Comparison of ENCODE assay signal across 24 mouse cellular contexts in the genomic region with DNA sequence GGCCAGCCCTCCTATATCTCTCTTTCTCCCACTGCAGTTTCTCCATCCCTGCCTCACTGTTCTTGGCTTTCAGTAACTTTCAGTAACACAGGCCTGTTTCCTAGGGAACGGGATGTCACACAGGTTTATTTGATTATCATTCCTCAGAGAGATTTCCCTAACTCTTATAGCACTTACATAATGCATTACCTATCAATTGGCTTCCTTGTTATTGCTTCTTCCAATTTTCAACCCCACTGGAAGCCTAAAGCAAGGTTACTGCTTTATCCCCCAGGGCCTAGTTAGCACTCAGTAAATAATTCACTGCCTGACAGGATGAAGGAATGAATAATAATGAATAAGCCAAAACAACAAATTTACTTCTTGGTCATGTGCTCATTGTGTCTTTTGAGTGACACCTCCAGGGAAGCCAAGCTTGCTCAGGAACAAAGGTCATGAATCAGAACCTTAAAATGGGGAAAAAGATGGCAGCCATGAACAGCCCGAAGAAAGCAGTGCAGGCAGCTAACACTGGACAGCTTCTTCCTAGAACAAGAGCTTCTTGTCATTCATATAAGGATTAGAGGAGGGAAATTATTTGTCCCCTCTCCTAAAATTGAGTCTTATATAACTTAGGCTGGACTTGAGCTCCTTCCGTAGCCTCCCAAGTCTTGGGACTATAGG. TPM values are rescaled to one million over a fixed set of nuclear protein-coding genes. Genes with fewer than 3 reads are reported as not detected.
DNase-seq lines count a peak whose midpoint lies in the region; ATAC-seq lines count a peak whose summit lies in the region.
"Had no signal": no experiment of that assay in that cellular context is flagged by ENCODE, and none has a peak within 500 bp of the region (broad histone marks: within the 10 kb centered on the region; RNA-seq: fewer than 3 reads in every experiment).

No protein-coding gene starts in this region.

- no peaks in the 10 kb centered on the region for H3K9me3 ChIP-seq in forebrain, embryonic 16.5 days (ENCODE audit: control insufficient read depth, low read length)
- H3K9me3 ChIP-seq in forebrain, embryonic 15.5 days = no peaks in the 10 kb centered on the region
- no peaks in the 10 kb centered on the region for H3K9me3 ChIP-seq in neural tube, embryonic 13.5 days
- H3K9me3 ChIP-seq: embryonic facial prominence, embryonic 13.5 days; heart, embryonic 15.5 days; limb, embryonic 13.5 days had no signal

- H3K4me2 ChIP-seq in forebrain, embryonic 16.5 days (ENCODE audit: low read length) = no peak overlapping the region
- no peak overlapping the region for H3K4me2 ChIP-seq in forebrain, embryonic 15.5 days (replicated peaks)
- no peak overlapping the region for H3K4me2 ChIP-seq in neural tube, embryonic 13.5 days
- H3K4me2 ChIP-seq: embryonic facial prominence, embryonic 13.5 days; heart, embryonic 15.5 days; limb, embryonic 13.5 days had no signal

- ATAC-seq in forebrain, embryonic 16.5 days = 0 out of 2 replicates have a peak, but pooled peaks have one; percentile 18
- ATAC-seq in forebrain, embryonic 15.5 days (replicated peaks) = no peak
- ATAC-seq in neural tube, embryonic 13.5 days (ENCODE audit: low read depth) = 0 out of 2 replicates have a peak, but pooled peaks have one; percentile 32

- H3K36me3 ChIP-seq in forebrain, embryonic 16.5 days (ENCODE audit: control insufficient read depth, insufficient read depth) = no peaks in the 10 kb centered on the region
- H3K36me3 ChIP-seq in forebrain, embryonic 15.5 days = no peaks in the 10 kb centered on the region
- H3K36me3 ChIP-seq in neural tube, embryonic 13.5 days = no peaks in the 10 kb centered on the region
- H3K36me3 ChIP-seq: embryonic facial prominence, embryonic 13.5 days; heart, embryonic 15.5 days; limb, embryonic 13.5 days had no signal

- peak; percentile 85 for DNase-seq in kidney, adult 9 months
- DNase-seq in kidney, postnatal 10 days = no peak
- no peak for DNase-seq in neural tube, embryonic 10.5 days (ENCODE audit: extremely low spot score, low spot score)
- peak; percentile 24 for DNase-seq in mesoderm, embryonic 11.5 days (ENCODE audit: low read depth, low spot score)
- no peak for DNase-seq in adrenal gland, postnatal 25 days
- DNase-seq: B cell, adult 2 months; cerebellum, adult 8-10 months; gastrocnemius, postnatal 36 days; heart, postnatal 4 days; lung, postnatal 10 days; right cerebral cortex, postnatal 14 days; spleen, adult 18-20 months; thymus, postnatal 36 days had no signal

- 76% methylated on average over 3 of the region's 3 CpGs for WGBS in forebrain, embryonic 16.5 days
- WGBS in forebrain, embryonic 15.5 days = 79% methylated on average over 3 of the region's 3 CpGs
- WGBS in neural tube, embryonic 13.5 days = 71% methylated on average over 3 of the region's 3 CpGs

- H3K9ac ChIP-seq in forebrain, embryonic 16.5 days (replicated peaks; ENCODE audit: low read depth, low read length) = no peak overlapping the region
- H3K9ac ChIP-seq in forebrain, embryonic 15.5 days (replicated peaks) = no peak overlapping the region
- no peak overlapping the region for H3K9ac ChIP-seq in neural tube, embryonic 13.5 days
- H3K9ac ChIP-seq: embryonic facial prominence, embryonic 13.5 days; heart, embryonic 15.5 days; limb, embryonic 13.5 days; liver, embryonic 14.5 days had no signal

- H3K27ac ChIP-seq in forebrain, embryonic 16.5 days (ENCODE audit: low read length) = no peak overlapping the region
- no peak overlapping the region for H3K27ac ChIP-seq in forebrain, embryonic 15.5 days (replicated peaks)
- H3K27ac ChIP-seq in neural tube, embryonic 13.5 days (replicated peaks) = no peak overlapping the region
- H3K27ac ChIP-seq: embryonic facial prominence, embryonic 13.5 days; heart, embryonic 15.5 days; limb, embryonic 13.5 days; liver, embryonic 14.5 days had no signal

- no peaks in the 10 kb centered on the region for H3K27me3 ChIP-seq in forebrain, embryonic 16.5 days (replicated peaks; ENCODE audit: control insufficient read depth, insufficient read depth, low read length)
- no peaks in the 10 kb centered on the region for H3K27me3 ChIP-seq in forebrain, embryonic 15.5 days
- H3K27me3 ChIP-seq in neural tube, embryonic 13.5 days = no peaks in the 10 kb centered on the region
- H3K27me3 ChIP-seq: embryonic facial prominence, embryonic 13.5 days; heart, embryonic 15.5 days; limb, embryonic 13.5 days had no signal

- H3K4me1 ChIP-seq in forebrain, embryonic 16.5 days (replicated peaks; ENCODE audit: control insufficient read depth, insufficient read depth, low read length) = no peaks in the 10 kb centered on the region
- H3K4me1 ChIP-seq in forebrain, embryonic 15.5 days = no peaks in the 10 kb centered on the region
- H3K4me1 ChIP-seq in neural tube, embryonic 13.5 days (replicated peaks) = peaks cover 10% of the 10 kb centered on the region
- H3K4me1 ChIP-seq: heart, embryonic 15.5 days; limb, embryonic 13.5 days had no signal

- no peak overlapping the region for H3K4me3 ChIP-seq in forebrain, embryonic 16.5 days (replicated peaks; ENCODE audit: low read length)
- no peak overlapping the region for H3K4me3 ChIP-seq in forebrain, embryonic 15.5 days
- H3K4me3 ChIP-seq in neural tube, embryonic 13.5 days = no peak overlapping the region
- H3K4me3 ChIP-seq: embryonic facial prominence, embryonic 13.5 days; heart, embryonic 15.5 days; limb, embryonic 13.5 days; myocyte had no signal

RNA-seq across cellular contexts. Expression of a gene that starts 15.2 kb away (rescaled TPM):
- 0.35 and 0.76 TPM in 2 replicates for polyA plus RNA-seq in forebrain, embryonic 16.5 days (2015; fragmentation: Nextera tagmentation; extraction: Ambion mirVana)
- 0.32 and 0.98 TPM in 2 replicates for polyA plus RNA-seq in forebrain, embryonic 15.5 days (2015; fragmentation: Nextera tagmentation; extraction: Ambion mirVana)
- 0.51 and 0.99 TPM in 2 replicates for polyA plus RNA-seq in neural tube, embryonic 13.5 days (2015; fragmentation: Nextera tagmentation; extraction: Ambion mirVana)
- 11.4 and 15.0 TPM in 2 replicates for total RNA-seq in adrenal gland, postnatal 25 days (2021)
- total RNA-seq: megakaryocyte, adult 5-6 weeks; neutrophil, adult 5-6 weeks had no signal

RNA-seq across cellular contexts. Expression of a gene that starts 49.9 kb away (rescaled TPM):
- 0.14 TPM in 2 replicates for polyA plus RNA-seq in forebrain, embryonic 16.5 days (2015; fragmentation: Nextera tagmentation; extraction: Ambion mirVana)
- 0.09 TPM in 1 of 2 replicates, not detected in the other for polyA plus RNA-seq in forebrain, embryonic 15.5 days (2015; fragmentation: Nextera tagmentation; extraction: Ambion mirVana)
- 0.10 and 0.30 TPM in 2 replicates for polyA plus RNA-seq in neural tube, embryonic 13.5 days (2015; fragmentation: Nextera tagmentation; extraction: Ambion mirVana)
- total RNA-seq in adrenal gland, postnatal 25 days (2021) = 0.12 and 0.24 TPM in 2 replicates
- total RNA-seq: layer of hippocampus, postnatal 14 days; megakaryocyte, adult 5-6 weeks; neutrophil, adult 5-6 weeks had no signal
- polyA plus RNA-seq: myocyte had no signal

RNA-seq across cellular contexts. Expression of a gene that starts 52.9 kb away (rescaled TPM):
- 95.7 and 97.8 TPM in 2 replicates for polyA plus RNA-seq in forebrain, embryonic 16.5 days (2015; fragmentation: Nextera tagmentation; extraction: Ambion mirVana)
- 92.6 and 98.2 TPM in 2 replicates for polyA plus RNA-seq in forebrain, embryonic 15.5 days (2015; fragmentation: Nextera tagmentation; extraction: Ambion mirVana)
- 69.4 and 81.3 TPM in 2 replicates for polyA plus RNA-seq in neural tube, embryonic 13.5 days (2015; fragmentation: Nextera tagmentation; extraction: Ambion mirVana)
- total RNA-seq in adrenal gland, postnatal 25 days (2021) = 42.9 and 50.9 TPM in 2 replicates

RNA-seq across cellular contexts. Expression of a gene that starts 52.9 kb away (rescaled TPM):
- 82.1 and 90.0 TPM in 2 replicates for polyA plus RNA-seq in forebrain, embryonic 16.5 days (2015; fragmentation: Nextera tagmentation; extraction: Ambion mirVana)
- polyA plus RNA-seq in forebrain, embryonic 15.5 days (2015; fragmentation: Nextera tagmentation; extraction: Ambion mirVana) = 80.8 and 81.0 TPM in 2 replicates
- polyA plus RNA-seq in neural tube, embryonic 13.5 days (2015; fragmentation: Nextera tagmentation; extraction: Ambion mirVana) = 74.5 and 78.1 TPM in 2 replicates
- 77.8 and 87.8 TPM in 2 replicates for total RNA-seq in adrenal gland, postnatal 25 days (2021)

Comparison
In these comparisons a context has a peak if more than half of its experiments do, and no peak if none do; other contexts are left out.
1. DNase-seq: peak in kidney, adult 9 months (single experiment) and mesoderm, embryonic 11.5 days (single experiment); none in kidney, postnatal 10 days (single experiment), neural tube, embryonic 10.5 days (single experiment) and adrenal gland, postnatal 25 days (single experiment).